Mouse (Mus musculus) midbrain, embryonic 14.5 days (tissue): ENCODE data around the gene Idnk. TPM values are rescaled to one million over a fixed set of nuclear protein-coding genes. Genes with fewer than 3 reads are reported as not detected.

Experiments used
- ATAC-seq: fragments of 200-750 bp; cut with Nextera tagmentation; 2 replicates; pipeline ENCODE4 v1.8.0; 2017; ENCODE audit warnings: moderate number of reproducible peaks, moderate library complexity; ENCODE audit not compliant: low FRiP score, low TSS enrichment
- DNase-seq: peaks from one replicate; pipeline ENCODE4 v3.0.0-alpha.2; 2015
- H3K27ac ChIP-seq: fragments of 300-500 bp; sonication (generic); replicated peaks from 2 replicates; pipeline ENCODE4 v1.5.1; 2014; ENCODE audit warnings: mild to moderate bottlenecking, low read depth, low read length, moderate library complexity
- H3K27me3 ChIP-seq: fragments of 300-500 bp; sonication (generic); 2 replicates; pipeline ENCODE4 v1.6.1; 2014; ENCODE audit warnings: low read length, control low read depth, mixed read lengths; ENCODE audit not compliant: control insufficient read depth, insufficient read depth
- H3K36me3 ChIP-seq: fragments of 300-500 bp; sonication (generic); 2 replicates; pipeline ENCODE4 v1.6.1; 2014; ENCODE audit warnings: low read length, control low read depth; ENCODE audit not compliant: control insufficient read depth, insufficient read depth
- H3K4me1 ChIP-seq: fragments of 300-500 bp; sonication (generic); 2 replicates; pipeline ENCODE4 v1.6.1; 2014; ENCODE audit warnings: mild to moderate bottlenecking, antibody characterized with exemption, low read length, control low read depth; ENCODE audit not compliant: control insufficient read depth, insufficient read depth
- H3K4me2 ChIP-seq: fragments of 300-500 bp; sonication (generic); 2 replicates; pipeline ENCODE4 v1.6.1; 2014; ENCODE audit warnings: mild to moderate bottlenecking, low read length, moderate library complexity
- H3K4me3 ChIP-seq: fragments of 300-500 bp; sonication (generic); replicated peaks from 2 replicates; pipeline ENCODE4 v1.5.1; 2014; ENCODE audit warnings: low read depth, low read length
- H3K9ac ChIP-seq: fragments of 300-500 bp; sonication (generic); replicated peaks from 2 replicates; pipeline ENCODE4 v1.6.1; 2014; ENCODE audit warnings: mild to moderate bottlenecking, low read length, moderate library complexity
- H3K9me3 ChIP-seq: fragments of 300-500 bp; sonication (generic); 2 replicates; pipeline ENCODE4 v1.6.1; 2016; ENCODE audit warnings: low read length, control low read depth, mixed read lengths; ENCODE audit not compliant: control insufficient read depth
- WGBS: fragments of 180-500 bp; shearing (Covaris S2); extraction: QIAGEN DNeasy Blood & Tissue Kit; methylation state at CpG from one replicate; pipeline ENCODE4 v1.1.7; 2014; 5-methylcytosine and 5-hydroxymethylcytosine counted together
- polyA plus RNA-seq: library from polyadenylated mRNA; unstranded; fragments of >200 nt; fragmentation: Nextera tagmentation; extraction: Ambion mirVana; gene quantifications from 2 replicates; pipeline ENCODE4 v1.2.1, GENCODE M21; 2014

Idnk gene
- polyA plus RNA-seq, 1 experiment from 2014 or later, result 59.7 TPM

DNA sequence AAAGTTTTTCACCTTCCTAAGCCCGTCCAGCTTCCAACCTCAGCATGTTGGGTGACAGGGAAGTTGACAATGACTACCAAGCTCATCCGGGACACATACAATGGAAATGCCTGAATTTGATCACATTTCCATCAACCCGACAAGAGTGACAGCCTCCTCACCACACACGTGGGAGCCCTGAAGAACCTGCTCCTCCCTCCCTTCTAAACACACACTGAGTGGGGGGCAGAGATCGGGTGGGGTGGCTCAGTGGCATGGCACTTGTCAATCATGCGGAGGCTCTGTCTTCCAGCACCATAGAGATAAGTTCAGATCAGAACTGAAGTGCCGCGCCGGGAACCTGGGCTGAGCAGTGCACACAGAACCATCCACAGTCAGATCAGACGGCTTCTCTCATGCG is 7.0 kb upstream of the Idnk start:
- Histone ChIP-seq H3K4me1 (no peaks in the 10 kb centered on the region), H3K9ac (no peak overlapping the region), H3K4me2 (no peak overlapping the region), H3K9me3 (no peaks in the 10 kb centered on the region), H3K27ac (no peak overlapping the region), H3K36me3 (no peaks in the 10 kb centered on the region), H3K4me3 (no peak overlapping the region), H3K27me3 (no peaks in the 10 kb centered on the region)
- 75% methylated on average over 11 of the region's 11 CpGs for WGBS
- ATAC-seq, result no peak
- DNase-seq, result no peak

DNA sequence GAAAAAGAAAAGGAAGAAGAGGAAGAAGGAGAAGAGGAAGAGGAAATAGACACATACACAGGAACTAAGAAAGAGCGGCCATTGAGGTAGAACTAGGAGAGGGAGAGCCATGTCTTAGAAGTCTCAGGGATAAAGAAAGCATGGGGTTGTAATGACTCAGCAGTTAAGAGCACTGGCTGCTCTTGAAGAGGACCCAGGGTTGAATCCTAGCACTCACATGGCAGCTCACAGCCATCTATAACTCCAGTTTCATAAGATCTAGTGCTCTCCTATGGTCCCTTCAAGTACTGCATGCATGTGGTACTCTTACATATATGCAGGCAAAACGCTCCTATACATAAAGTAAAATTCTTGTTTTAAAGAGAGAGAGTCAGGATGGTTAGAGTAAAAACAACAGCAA is 1.4 kb upstream of the Idnk start:
- Histone ChIP-seq H3K27me3 (no peaks in the 10 kb centered on the region), H3K27ac (no peak overlapping the region), H3K36me3 (peaks cover 16% of the 10 kb centered on the region), H3K4me1 (peaks cover 5% of the 10 kb centered on the region; the same call in 1 of the 2 replicates), H3K9me3 (no peaks in the 10 kb centered on the region), H3K4me3 (no peak overlapping the region), H3K9ac (no peak overlapping the region), H3K4me2 (no peak overlapping the region)
- 90% methylated on average over 2 of the region's 2 CpGs for WGBS
- no peak for ATAC-seq
- DNase-seq, result no peak

DNA sequence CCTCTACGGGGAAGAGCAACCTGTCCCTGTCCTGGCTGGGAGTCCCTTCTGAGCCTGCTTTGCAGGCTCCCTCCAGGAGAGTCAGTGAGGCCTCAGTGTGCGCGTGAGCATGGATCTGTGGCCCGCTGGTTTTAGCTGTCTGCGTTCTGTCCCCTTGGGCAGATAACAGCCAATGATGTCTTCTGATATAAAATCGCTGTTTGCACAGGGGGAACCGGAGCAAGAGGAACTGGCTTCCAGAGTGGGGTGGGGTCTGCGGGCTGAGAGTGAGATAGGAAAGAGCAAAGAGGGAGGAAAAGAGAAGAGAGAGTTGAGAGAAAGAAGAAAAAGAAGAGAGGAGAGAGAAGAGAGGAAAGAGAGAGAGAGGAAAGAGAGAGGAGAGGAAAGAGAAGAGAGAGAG is 413 bp upstream of the Idnk start:
- Histone ChIP-seq H3K4me2 (peak overlapping the region; percentile 97), H3K4me1 (peaks cover 5% of the 10 kb centered on the region; the same call in 1 of the 2 replicates), H3K4me3 (peak overlapping the region; percentile 85), H3K36me3 (peaks cover 23% of the 10 kb centered on the region), H3K27me3 (no peaks in the 10 kb centered on the region), H3K27ac (peak overlapping the region; percentile 70; the same call in 1 of the 2 replicates), H3K9ac (peak overlapping the region; percentile 88), H3K9me3 (no peaks in the 10 kb centered on the region)
- 22% methylated on average over 8 of the region's 8 CpGs for WGBS
- DNase-seq (peak; percentile 16), ATAC-seq (0 out of 2 replicates have a peak, but pooled peaks have one; percentile 34)

DNA sequence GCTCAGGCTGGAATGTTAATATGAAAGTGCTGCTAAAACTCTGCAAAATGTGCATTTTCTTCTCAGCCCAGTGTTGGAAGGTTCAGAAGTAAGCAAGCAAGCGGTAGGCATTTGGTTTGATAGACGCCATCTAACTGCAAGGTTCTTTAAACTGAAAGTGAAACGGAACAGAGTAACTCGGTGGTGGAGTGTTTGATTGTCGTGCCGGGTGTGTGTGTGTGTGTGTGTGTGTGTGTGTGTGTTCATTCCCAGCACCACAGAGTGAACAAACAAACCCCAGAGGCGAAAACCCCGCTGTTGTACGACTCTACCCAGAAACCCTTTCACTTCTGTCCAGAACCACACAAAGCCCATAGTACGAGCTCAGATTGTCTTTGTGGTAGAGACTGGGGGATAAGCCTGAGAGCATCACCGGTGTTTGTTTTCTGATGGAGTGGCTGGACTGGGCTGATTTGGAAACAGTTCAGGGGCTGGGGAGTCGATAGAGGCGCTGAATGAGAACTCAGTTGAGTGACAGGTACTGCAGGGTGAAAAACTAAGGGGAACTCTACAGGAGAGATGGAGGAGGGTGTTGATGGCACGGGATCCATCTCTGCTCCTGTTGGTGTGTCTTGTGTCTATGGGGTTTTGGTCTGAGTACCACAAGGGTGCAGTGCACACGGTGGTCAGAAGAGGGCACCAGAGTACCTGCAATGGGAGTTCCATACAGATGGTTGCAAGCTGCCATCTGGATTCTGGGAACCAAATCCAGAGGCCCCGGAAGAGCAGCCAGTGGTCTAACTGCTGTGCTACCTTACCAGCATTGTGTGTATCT is 857 bp downstream of the Idnk start:
- H3K4me3 ChIP-seq, result peak overlapping the region; percentile 85
- ATAC-seq, result peak; percentile 48; the same call in 1 of the 2 replicates
- H3K4me2 ChIP-seq, result peak overlapping the region; percentile 97
- no peaks in the 10 kb centered on the region for H3K27me3 ChIP-seq
- WGBS, result 7% methylated on average over 16 of the region's 16 CpGs
- no peaks in the 10 kb centered on the region for H3K9me3 ChIP-seq
- peak overlapping the region; percentile 70 for H3K27ac ChIP-seq
- peak; percentile 94 for DNase-seq
- H3K4me1 ChIP-seq, result peaks cover 5% of the 10 kb centered on the region; the same call in 1 of the 2 replicates
- peak overlapping the region; percentile 88 for H3K9ac ChIP-seq
- peaks cover 31% of the 10 kb centered on the region for H3K36me3 ChIP-seq

DNA sequence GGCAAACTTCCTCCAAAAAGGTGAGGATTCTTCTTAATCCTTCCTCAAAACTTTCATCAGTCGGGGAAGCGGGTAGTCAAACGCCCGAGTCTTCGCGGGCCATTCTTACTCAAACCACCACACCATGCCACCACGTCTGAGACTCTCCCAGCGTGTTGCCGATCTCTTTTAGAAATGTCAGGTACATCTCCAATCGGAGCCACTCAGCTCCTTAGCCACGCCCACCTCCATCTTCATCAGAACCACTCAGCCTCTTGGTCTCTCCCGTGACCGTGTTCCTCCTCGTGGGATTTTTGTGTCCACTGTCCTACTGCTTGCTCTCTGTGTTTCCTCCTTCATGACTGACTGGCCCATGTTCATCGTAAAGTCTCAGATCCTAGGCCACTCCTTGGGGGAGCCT is 3.3 kb downstream of the Idnk start:
- H3K36me3 ChIP-seq, result peaks cover 41% of the 10 kb centered on the region
- H3K27ac ChIP-seq, result no peak overlapping the region
- no peaks in the 10 kb centered on the region for H3K27me3 ChIP-seq
- ATAC-seq, result no peak
- H3K4me2 ChIP-seq, result no peak overlapping the region
- H3K9me3 ChIP-seq, result no peaks in the 10 kb centered on the region
- WGBS, result 96% methylated on average over 15 of the region's 15 CpGs
- H3K9ac ChIP-seq, result no peak overlapping the region
- peaks cover 5% of the 10 kb centered on the region; the same call in 1 of the 2 replicates for H3K4me1 ChIP-seq
- H3K4me3 ChIP-seq, result no peak overlapping the region
- DNase-seq, result no peak

DNA sequence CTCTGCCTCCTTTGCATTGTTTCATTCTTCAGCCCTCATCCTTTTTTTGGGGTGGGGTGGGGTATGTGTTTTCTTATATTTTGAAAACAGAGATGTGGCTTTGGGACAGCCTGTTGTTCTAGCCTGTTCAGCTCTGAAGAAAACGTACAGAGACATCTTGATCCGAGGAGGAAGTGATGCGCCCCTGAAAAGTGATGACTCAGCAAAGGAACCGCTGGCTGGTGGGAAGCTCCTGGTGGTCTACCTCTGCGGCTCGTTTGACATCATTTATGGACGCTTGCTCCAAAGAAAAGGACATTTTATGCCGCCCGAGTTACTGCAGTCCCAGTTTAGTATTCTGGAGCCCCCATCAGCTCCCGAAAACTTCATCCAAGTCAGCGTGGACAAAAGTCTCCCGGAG is 5.9 kb downstream of the Idnk start:
- H3K9ac ChIP-seq, result no peak overlapping the region
- H3K4me2 ChIP-seq, result no peak overlapping the region
- H3K4me1 ChIP-seq, result no peaks in the 10 kb centered on the region
- DNase-seq, result no peak
- H3K4me3 ChIP-seq, result no peak overlapping the region
- 95% methylated on average over 12 of the region's 12 CpGs for WGBS
- ATAC-seq, result no peak
- peaks cover 44% of the 10 kb centered on the region for H3K36me3 ChIP-seq
- H3K27me3 ChIP-seq, result no peaks in the 10 kb centered on the region
- no peaks in the 10 kb centered on the region for H3K9me3 ChIP-seq
- no peak overlapping the region for H3K27ac ChIP-seq

DNA sequence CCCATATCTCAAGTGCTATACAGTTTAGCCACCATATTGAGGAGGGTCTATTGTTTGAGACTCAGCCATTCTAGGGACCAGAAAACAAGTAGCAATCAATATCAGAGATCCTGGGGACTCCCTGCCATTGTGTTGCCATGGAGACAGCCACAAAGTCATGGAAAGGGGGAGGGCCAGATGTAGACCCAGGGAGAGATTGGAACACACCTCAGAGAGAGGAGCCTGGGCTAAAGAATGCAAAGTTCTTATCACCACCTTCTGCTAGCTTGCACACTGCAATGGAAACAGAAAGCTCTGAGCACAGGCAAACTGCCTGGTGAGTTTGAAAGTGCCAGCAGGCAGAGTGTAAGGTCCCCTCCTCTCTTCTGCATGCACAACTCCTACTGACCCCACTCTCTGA is 10.7 kb downstream of the Idnk start:
- ATAC-seq (no peak), DNase-seq (peak; percentile 19)
- Histone ChIP-seq H3K4me2 (no peak overlapping the region), H3K9ac (no peak overlapping the region; the same call in 1 of the 2 replicates), H3K4me3 (no peak overlapping the region), H3K27ac (no peak overlapping the region), H3K36me3 (peaks cover 27% of the 10 kb centered on the region), H3K9me3 (no peaks in the 10 kb centered on the region), H3K27me3 (no peaks in the 10 kb centered on the region), H3K4me1 (no peaks in the 10 kb centered on the region)

DNA sequence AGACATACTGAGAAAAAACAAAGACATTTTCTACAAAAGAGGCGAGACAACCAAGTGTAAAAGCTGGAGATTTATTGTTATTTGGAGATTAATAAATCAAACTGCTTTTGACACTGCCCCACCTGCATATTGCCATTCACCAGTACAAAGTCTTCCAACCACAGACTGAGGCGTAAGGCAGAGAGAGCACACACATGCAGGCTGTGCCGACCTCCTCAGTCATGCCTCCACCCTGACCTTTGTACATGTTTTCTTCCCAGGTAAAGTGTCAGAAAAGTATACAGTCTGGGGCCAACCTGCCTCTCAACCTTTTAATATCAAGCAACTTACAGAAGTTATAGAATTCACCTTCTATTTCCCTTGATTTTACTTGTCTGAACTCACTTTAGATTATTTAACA is 18.7 kb downstream of the Idnk start:
- Histone ChIP-seq H3K4me1 (no peaks in the 10 kb centered on the region), H3K9me3 (no peaks in the 10 kb centered on the region), H3K27ac (no peak overlapping the region), H3K9ac (no peak overlapping the region), H3K4me2 (no peak overlapping the region), H3K27me3 (no peaks in the 10 kb centered on the region), H3K4me3 (no peak overlapping the region), H3K36me3 (peaks cover 63% of the 10 kb centered on the region)
- no peak for DNase-seq
- ATAC-seq, result no peak
- 91% methylated on average over 3 of the region's 3 CpGs for WGBS
